Mouse (Mus musculus) midbrain, embryonic 10.5 days (tissue): ENCODE results near the gene Gm6408. TPM values are rescaled to one million over a fixed set of nuclear protein-coding genes. Genes with fewer than 3 reads are reported as not detected.
"Not testable (repeated sequence)": the region's sequence is repeated elsewhere in the genome, so short reads cannot be mapped to it uniquely, and the experiment has no call there.

Source experiments
- DNase-seq: peaks from one replicate; pipeline ENCODE4 v3.0.0-alpha.2; 2017; ENCODE audit warnings: low spot score
- H3K27ac ChIP-seq: fragments of 300-500 bp; sonication (generic); replicated peaks from 2 replicates; pipeline ENCODE4 v1.5.1; 2016; ENCODE audit warnings: mild to moderate bottlenecking
- H3K27me3 ChIP-seq: fragments of 300-500 bp; sonication (generic); 2 replicates; pipeline ENCODE4 v1.6.1; 2016; ENCODE audit warnings: low read depth, mild to moderate bottlenecking; ENCODE audit not compliant: poor library complexity, severe bottlenecking
- H3K36me3 ChIP-seq: fragments of 300-500 bp; sonication (generic); 2 replicates; pipeline ENCODE4 v1.6.1; 2016; ENCODE audit warnings: mild to moderate bottlenecking, moderate library complexity
- H3K4me1 ChIP-seq: fragments of 300-500 bp; sonication (generic); 2 replicates; pipeline ENCODE4 v1.6.1; 2016
- H3K4me3 ChIP-seq: fragments of 300-500 bp; sonication (generic); 2 replicates; pipeline ENCODE4 v1.5.1; 2016; ENCODE audit warnings: mild to moderate bottlenecking, moderate library complexity
- H3K9me3 ChIP-seq: fragments of 300-500 bp; sonication (generic); replicated peaks from 2 replicates; pipeline ENCODE4 v1.6.1; 2016; ENCODE audit warnings: mild to moderate bottlenecking
- WGBS: fragments of 180-500 bp; shearing (Covaris S2); methylation state at CpG from one replicate; pipeline ENCODE4 v1.1.7; 2016; 5-methylcytosine and 5-hydroxymethylcytosine counted together
- polyA plus RNA-seq: library from polyadenylated mRNA; unstranded; fragments of >200 nt; fragmentation: Nextera tagmentation; extraction: Ambion mirVana; gene quantifications from 2 replicates; pipeline ENCODE4 v1.2.1, GENCODE M21; 2016

Gm6408 gene
- polyA plus RNA-seq, 1 experiment from 2014 or later = not detected

DNA sequence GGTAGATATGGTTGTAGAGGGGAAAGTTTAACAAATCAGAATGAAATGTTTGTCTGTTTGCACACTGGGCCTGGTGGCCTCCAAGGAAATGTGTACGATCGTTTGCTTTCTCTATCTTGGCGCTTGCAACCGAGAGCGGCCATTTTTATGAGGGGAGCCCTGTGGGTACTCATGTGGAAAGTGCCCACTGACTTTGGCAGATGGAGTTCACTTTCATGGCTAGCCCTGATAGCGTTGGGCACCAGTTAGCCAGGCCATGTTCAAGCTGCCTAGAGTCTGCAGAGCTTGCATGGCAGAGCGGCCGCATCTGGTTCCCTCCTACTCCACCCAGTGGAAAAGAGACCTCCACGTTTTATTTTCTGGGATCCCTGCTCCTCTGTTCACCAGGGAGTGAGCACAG lies 10.9 kb upstream of the Gm6408 start:
- Histone ChIP-seq H3K4me3 (no peak overlapping the region), H3K4me1 (no peaks in the 10 kb centered on the region), H3K27me3 (no peaks in the 10 kb centered on the region), H3K9me3 (no peaks in the 10 kb centered on the region), H3K36me3 (peaks cover 65% of the 10 kb centered on the region), H3K27ac (no peak overlapping the region)
- DNase-seq = no peak
- WGBS = 90% methylated on average over 9 of the region's 9 CpGs

DNA sequence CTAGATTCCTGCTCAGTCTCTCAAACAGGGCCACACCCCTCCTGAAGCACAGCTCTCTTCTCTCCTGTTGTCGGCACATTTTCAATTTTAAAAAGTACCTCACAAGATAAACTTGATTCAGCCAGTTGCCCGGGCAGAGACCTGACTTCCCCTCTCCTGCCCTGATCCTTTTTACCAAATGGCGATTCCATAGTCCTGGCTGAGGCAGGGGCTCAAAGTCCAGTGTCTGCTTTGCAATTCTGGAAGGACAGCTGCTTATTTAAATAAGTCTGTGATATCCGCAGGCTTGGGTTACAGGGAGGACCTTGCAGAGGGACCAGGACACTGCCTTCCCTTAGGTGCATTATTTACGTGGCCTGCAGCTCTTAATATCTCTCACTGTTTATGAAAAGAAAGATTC lies 10.5 kb upstream of the Gm6408 start:
- H3K27me3 ChIP-seq = no peaks in the 10 kb centered on the region
- 93% methylated on average over 5 of the region's 5 CpGs for WGBS
- H3K4me1 ChIP-seq = no peaks in the 10 kb centered on the region
- peaks cover 61% of the 10 kb centered on the region for H3K36me3 ChIP-seq
- H3K4me3 ChIP-seq = no peak overlapping the region
- no peaks in the 10 kb centered on the region for H3K9me3 ChIP-seq
- DNase-seq = no peak
- H3K27ac ChIP-seq = no peak overlapping the region

DNA sequence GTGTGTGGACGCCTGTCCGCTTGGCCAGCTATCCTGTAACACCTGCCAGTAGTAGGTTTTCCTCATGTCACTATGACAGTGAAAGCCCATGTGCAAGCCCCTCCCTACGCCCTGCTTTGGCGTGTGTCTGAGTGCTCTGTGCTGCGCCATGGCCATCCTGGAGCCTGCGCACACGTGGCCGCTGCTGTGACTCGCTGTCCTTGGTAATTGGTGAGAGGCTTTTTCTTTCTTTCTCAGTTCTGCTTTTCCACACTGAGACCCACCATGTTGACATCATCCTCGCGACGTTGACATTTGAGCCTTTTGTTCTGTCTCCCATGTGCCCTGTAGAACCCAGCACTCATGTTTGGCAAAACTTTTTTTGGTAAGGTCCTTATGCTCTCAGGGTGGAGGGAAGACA lies 9.9 kb upstream of the Gm6408 start:
- Histone ChIP-seq H3K9me3 (no peaks in the 10 kb centered on the region), H3K36me3 (peaks cover 55% of the 10 kb centered on the region), H3K27me3 (no peaks in the 10 kb centered on the region), H3K4me3 (no peak overlapping the region), H3K27ac (no peak overlapping the region), H3K4me1 (no peaks in the 10 kb centered on the region)
- WGBS = 95% methylated on average over 12 of the region's 12 CpGs
- DNase-seq = no peak

DNA sequence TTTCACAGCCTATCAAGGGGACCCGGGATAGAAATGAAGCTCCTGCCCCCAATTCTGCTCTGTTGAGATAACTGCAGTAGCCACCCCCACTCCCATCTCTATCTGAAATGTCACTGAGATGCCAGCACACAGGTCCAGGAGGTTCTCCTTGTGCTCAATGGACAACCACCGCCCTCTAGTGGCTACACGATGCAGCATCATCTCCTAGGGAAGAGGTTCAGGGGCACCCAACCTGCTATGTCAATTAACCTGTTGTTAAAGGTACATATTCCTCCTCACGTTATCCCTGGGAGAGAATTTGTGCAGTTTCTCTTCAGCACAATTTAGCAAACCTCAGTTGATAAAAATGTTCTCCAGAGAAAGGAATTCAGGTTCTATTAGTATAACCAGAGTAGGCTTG lies 2.2 kb upstream of the Gm6408 start:
- not testable (repeated sequence) for DNase-seq
- WGBS = 11% methylated on average over 4 of the region's 4 CpGs

DNA sequence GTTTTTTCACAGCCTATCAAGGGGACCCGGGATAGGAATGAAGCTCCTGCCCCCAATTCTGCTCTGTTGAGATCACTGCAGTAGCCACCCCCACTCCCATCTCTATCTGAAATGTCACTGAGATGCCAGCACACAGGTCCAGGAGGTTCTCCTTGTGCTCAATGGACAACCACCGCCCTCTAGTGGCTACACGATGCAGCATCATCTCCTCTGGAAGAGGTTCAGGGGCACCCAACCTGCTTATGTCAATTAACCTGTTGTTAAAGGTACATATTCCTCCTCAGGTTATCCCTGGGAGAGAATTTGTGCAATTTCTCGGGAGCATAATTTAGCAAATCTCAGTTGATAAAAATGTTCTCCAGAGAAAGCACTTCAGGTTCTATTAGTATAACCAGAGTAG lies 7.2 kb downstream of the Gm6408 start:
- not testable (repeated sequence) for H3K27ac ChIP-seq, H3K9me3 ChIP-seq, H3K4me1 ChIP-seq, H3K4me3 ChIP-seq, H3K27me3 ChIP-seq, DNase-seq, H3K36me3 ChIP-seq
- WGBS = 13% methylated on average over 3 of the region's 4 CpGs

More for the DNA sequence above, 2.2 kb upstream of the Gm6408 start:
- H3K9me3 ChIP-seq, H3K27me3 ChIP-seq, H3K36me3 ChIP-seq, H3K4me3 ChIP-seq, H3K27ac ChIP-seq, H3K4me1 ChIP-seq: not testable (repeated sequence)

DNA sequence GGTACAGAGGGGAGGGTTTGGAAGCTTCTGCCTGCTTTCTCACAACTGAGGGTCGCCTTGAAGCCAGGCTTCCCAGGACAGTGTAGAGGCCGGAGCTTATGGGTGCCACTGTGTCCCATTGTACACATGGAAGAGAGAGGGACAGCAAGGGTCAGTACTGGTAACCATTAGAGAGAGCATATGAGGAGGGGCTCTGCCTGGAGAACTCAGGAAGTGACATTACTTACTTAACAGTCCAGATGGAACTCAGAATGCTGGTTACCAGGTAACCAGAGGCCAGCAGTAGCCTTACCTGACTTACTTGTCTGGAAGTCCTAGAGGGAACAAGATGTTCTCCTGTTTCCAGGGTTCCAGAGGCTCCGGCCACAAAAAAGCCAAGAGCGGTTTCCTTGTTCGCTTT lies 9.3 kb downstream of the Gm6408 start, which contains the start of gene Gm6370:
Gm6370 (plus strand) TSS at position 301 of the 400 bp plus-strand sequence.
- H3K9me3 ChIP-seq, H3K4me3 ChIP-seq, H3K36me3 ChIP-seq, H3K27ac ChIP-seq, DNase-seq, H3K4me1 ChIP-seq, H3K27me3 ChIP-seq: not testable (repeated sequence)
- no CpG with 5 or more reads among the region's 5 CpGs for WGBS

DNA sequence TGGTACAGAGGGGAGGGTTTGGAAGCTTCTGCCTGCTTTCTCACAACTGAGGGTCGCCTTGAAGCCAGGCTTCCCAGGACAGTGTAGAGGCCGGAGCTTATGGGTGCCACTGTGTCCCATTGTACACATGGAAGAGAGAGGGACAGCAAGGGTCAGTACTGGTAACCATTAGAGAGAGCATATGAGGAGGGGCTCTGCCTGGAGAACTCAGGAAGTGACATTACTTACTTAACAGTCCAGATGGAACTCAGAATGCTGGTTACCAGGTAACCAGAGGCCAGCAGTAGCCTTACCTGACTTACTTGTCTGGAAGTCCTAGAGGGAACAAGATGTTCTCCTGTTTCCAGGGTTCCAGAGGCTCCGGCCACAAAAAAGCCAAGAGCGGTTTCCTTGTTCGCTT lies 20.3 kb downstream of the Gm6408 start, which contains the start of gene 4930449I24Rik:
4930449I24Rik (plus strand) TSS at position 301 of the 400 bp plus-strand sequence.
- not testable (repeated sequence) for DNase-seq, H3K9me3 ChIP-seq, H3K4me1 ChIP-seq, H3K4me3 ChIP-seq, H3K36me3 ChIP-seq, H3K27me3 ChIP-seq, H3K27ac ChIP-seq
- WGBS = no CpG with 5 or more reads among the region's 5 CpGs

DNA sequence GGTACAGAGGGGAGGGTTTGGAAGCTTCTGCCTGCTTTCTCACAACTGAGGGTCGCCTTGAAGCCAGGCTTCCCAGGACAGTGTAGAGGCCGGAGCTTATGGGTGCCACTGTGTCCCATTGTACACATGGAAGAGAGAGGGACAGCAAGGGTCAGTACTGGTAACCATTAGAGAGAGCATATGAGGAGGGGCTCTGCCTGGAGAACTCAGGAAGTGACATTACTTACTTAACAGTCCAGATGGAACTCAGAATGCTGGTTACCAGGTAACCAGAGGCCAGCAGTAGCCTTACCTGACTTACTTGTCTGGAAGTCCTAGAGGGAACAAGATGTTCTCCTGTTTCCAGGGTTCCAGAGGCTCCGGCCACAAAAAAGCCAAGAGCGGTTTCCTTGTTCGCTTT lies 32.1 kb downstream of the Gm6408 start, which contains the start of gene Gm3402:
Gm3402 (plus strand) TSS at position 301 of the 400 bp plus-strand sequence.
- H3K4me3 ChIP-seq, H3K27me3 ChIP-seq, H3K36me3 ChIP-seq, DNase-seq, H3K27ac ChIP-seq, H3K9me3 ChIP-seq, H3K4me1 ChIP-seq: not testable (repeated sequence)
- 100% methylated on average over 1 of the region's 5 CpGs for WGBS

DNA sequence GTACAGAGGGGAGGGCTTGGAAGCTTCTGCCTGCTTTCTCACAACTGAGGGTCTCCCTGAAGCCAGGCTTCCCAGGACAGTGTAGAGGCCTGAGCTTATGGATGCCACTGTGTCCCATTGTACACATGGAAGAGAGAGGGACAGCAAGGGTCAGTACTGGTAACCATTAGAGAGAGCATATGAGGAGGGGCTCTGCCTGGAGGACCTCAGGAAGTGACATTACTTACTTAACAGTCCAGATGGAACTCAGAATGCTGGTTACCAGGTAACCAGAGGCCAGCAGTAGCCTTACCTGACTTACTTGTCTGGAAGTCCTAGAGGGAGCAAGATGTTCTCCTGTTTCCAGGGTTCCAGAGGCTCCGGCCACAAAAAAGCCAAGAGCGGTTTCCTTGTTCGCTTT lies 43.7 kb downstream of the Gm6408 start, which contains the start of gene Gm3404:
Gm3404 (plus strand) TSS at position 301 of the 400 bp plus-strand sequence.
- not testable (repeated sequence) for H3K27me3 ChIP-seq, H3K36me3 ChIP-seq, DNase-seq, H3K4me3 ChIP-seq, H3K9me3 ChIP-seq, H3K4me1 ChIP-seq, H3K27ac ChIP-seq
- WGBS = 100% methylated on average over 3 of the region's 3 CpGs

Other genes with a start within 250 kb of the Gm6408 start
- gene Wasf3, start 97.0 kb upstream of the Gm6408 start, polyA plus RNA-seq = 10.9 and 11.7 TPM in 2 replicates
- gene Gm6370, start 9.4 kb downstream of the Gm6408 start, polyA plus RNA-seq = not detected in 2 replicates
- gene 4930449I24Rik, start 20.4 kb downstream of the Gm6408 start, polyA plus RNA-seq = not detected in 2 replicates
- gene Gm3402, start 32.2 kb downstream of the Gm6408 start, polyA plus RNA-seq = not detected in 2 replicates
- not detected in 2 replicates for gene Gm3404, start 43.8 kb downstream of the Gm6408 start, polyA plus RNA-seq
- gene Gm3409, start 55.7 kb downstream of the Gm6408 start, polyA plus RNA-seq = not detected in 2 replicates
- gene Gm3415, start 74.2 kb downstream of the Gm6408 start, polyA plus RNA-seq = not detected in 2 replicates
- 0.12 and 0.20 TPM in 2 replicates for gene Gpr12, start 103.3 kb downstream of the Gm6408 start, polyA plus RNA-seq